Mouse (Mus musculus): ENCODE measurements at regions not wholly inside any gene's neighbourhood (a gene's known extent, or its start where the extent isn't known, plus 50 kb on each side); places are given as distances from the start of the nearest gene placed in this dataset.
"Not testable (repeated sequence)": the region's sequence is repeated elsewhere in the genome, so short reads cannot be mapped to it uniquely, and the experiment has no call there.

DNA sequence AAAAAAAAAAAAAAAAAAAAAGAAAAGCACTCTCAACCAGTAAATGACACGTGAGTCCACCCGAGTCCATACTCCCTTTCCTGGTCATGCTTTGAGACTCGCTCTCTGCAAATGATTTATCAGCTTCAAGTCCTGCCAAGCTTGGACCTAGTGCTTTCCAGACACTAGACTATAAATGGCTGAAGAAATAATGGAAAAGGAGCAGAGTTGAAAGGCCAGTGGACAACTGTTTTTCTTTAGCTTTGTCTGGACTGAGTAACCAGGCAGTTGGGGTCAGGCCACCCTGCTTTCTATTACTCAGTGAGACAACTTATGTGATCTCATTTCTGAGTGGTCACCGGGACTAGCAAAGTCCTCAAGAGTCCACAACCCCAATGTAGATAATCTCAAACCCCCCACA is 112.9 kb downstream of the Kcns3 start:
- in situ Hi-C loops (cut with MboI, MseI): no loop called here

DNA sequence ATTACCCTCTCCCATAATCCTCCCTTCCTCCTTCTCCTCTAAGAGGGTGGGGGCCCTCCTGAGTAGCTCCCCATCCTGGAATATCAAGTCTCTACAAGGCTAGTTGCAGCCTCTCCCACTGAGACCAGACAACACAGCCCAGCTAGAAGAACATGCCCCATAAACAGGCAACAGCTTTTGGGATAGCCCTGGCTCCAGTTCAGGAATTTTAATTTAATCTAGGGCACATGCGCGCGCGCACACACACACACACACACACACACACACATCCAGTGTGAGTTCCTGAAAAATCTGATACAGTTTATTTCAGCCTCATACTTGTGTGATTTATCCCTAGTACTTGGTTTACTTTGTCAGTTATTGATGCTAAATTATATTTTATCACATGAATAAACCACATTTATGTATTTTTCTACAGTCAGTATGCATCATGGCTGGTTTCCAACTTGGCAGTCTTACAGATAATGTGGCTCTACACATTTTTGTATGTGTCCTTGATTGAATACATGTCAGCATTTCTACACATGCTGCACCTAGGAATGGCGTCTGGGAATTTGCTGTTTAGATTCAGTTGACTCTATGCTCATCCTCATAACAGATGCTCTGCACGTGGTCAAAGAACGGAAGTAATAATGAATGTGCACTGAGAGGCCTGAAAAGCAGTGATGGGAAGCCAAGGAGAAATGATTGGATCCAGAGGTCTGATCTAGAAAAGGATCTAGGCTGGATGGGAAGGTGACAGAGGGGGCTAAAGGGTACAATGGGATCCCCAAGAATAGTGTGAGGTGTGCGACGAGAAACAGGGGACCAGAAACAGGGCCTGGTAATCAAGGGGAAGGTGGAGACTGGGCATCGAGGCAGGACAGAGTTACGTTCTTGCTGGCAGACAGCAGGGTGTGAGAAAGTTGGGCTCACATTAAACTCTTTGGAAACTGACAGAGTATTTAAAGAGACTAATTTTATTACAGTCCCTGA is 130.0 kb downstream of the Kcns3 start:
- in situ Hi-C loops (cut with MboI, MseI): no loop called here

DNA sequence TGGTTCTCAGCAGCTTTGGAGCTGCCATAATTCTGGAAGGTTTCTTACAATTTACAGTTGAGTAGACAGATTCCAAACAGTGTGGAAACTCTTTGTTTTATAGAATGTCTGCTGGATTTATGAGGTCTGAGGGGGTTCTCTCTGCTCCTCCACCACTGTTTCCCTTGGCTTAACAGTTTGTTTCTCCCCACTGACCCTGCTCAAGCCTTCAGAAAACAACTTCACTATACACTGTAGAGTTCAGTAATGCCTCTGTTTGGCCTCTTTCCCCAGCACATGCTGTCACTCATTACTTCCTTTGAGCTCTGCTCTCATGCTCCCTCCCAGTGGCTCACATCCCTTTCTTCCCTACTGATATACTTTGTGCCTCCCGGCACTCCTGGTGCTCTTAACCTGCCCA is 139.7 kb downstream of the Kcns3 start:
- in situ Hi-C loops (cut with MboI, MseI): no loop called here

DNA sequence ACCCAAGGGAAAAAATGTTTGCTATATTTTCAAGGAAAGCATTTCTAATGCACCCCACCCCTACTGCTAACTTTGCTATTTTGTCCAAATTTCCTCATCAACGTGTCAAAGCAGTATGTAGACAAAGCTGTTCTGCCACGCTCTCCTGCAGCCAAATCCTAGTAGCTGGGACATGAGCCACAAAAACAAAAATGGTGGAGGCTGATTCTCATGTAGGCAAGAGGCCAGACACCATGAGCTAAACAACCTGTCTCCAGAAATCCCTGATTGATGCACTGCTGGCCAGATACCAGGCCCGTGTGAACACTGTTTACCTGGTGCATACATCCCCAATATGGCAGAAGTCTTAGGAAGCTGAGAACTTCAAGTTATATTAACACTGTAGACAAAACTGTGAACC is 166.6 kb downstream of the Kcns3 start:
- in situ Hi-C loops (cut with MboI, MseI): no loop called here

DNA sequence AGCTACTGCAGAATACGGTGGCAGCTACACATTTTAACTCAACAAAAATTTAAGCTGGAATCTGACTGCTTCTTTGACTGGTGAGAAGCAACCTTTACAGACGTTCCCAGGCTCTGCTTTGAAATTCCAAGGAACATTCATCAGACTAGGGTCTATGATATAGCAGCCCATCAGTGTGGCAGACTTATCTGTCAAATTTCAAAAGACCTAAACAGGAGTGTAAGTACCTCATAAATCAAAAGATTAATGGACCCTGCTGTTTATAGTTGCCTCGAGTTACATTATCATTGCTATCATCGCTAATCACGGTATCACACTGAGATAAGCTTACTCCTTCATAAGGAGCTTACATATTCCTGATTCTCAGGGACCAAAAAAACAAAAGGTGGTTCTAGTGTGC is 201.7 kb downstream of the Kcns3 start:
- in situ Hi-C loops (cut with MboI, MseI): no loop called here

DNA sequence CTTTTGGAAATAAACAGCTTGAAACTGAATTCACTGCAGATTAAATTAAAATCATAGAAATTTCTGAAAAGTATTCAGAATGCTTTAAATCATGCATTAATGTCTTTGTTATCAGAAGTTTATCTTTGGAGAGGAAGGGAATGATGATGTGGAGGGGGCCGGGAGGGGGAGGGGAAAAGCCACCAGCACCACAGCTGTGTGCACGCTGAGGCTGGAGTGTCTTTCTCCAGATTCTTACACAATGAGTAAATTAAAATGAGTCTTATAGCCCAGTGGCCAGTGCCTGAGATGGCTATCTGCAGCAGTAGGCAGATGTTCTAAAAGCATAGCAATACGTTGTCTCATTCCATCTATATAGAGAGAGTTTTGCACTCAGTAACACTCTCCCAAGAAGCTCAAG is 209.8 kb downstream of the Kcns3 start:
- in situ Hi-C loops (cut with MboI, MseI): no loop called here

DNA sequence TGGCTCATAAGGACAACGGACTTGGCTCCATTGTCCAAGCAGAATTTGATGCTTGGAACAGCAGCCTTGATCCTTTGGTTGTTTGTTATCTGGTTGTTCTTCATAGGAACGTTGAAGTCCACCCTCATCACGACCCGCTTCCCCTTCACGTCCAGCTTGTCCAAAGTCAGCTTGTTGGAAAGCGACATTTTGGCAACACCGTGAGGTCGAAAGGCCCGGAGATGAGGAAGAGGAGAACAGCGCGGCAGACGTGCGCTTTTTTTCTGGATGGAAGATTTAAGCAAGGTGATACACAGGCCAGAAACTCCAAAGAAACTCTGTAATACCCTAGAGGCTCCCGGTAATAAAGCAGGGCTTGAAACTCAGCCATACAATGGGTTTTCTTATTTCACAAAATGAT is 250.8 kb downstream of the Kcns3 start:
- in situ Hi-C loops (cut with MboI, MseI): not testable (repeated sequence)

DNA sequence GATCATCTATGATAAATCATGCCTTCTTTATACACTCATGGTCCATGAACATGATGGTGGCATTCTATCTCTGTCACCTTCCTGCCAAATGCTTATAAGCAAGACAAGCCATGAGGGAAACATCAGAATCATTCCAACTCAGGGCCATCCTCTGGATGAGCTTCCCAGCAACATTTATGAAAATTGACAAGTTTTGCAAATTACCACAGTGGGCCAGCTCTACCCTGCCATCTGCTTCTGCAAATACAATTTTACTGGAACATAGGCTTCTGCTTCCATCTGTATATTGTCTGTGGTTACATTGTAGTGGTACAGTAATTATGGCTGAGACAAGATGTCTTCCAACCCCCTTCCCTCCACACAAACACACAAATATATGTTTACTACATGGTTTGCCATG is 272.1 kb downstream of the Kcns3 start:
- in situ Hi-C loops (cut with MboI, MseI): no loop called here

DNA sequence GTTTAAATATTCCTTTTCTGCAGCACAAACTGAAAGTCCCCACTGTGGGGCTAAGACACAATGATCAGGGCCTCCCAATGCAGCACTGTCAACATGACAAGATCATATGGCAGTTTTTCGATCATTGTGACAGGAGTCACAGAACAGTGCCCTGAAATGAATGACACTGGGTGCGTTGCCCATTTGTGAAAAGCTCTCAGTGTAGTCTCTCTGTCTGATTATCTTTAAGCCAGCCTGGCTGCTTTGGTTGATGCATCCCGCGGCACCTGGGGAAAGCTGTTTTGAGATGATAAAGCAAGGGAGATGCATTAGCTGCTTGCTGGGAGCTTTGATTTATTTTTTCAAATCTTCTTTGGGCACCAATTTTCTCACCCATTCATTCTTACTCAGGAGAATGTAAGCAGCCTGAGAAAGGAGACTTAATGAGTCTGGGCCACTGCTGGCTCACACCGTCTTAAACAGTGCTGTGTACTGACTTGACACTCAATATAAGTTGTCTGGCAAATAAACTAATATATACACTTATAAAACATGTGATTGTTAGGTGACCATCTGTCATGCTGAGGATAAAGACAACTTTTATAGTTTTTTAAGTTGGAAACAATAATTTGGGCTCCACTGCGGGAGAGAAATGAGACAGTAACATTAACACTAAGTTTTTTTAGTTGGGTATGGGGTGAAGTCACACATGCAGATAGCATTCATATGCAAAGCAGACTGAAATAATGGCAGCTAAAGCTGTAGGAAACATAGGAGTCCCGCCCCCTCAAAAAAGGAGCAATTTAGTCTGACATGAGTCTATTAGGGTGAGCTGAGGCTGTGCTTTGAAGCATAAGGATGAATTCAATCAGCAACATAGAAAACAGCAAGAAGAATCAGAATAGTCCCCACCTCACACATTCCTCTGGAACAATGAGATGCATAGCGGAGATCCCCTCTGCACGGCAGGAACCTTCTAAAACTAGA is 276.0 kb downstream of the Kcns3 start:
- in situ Hi-C loops (cut with MboI, MseI): no loop called here

DNA sequence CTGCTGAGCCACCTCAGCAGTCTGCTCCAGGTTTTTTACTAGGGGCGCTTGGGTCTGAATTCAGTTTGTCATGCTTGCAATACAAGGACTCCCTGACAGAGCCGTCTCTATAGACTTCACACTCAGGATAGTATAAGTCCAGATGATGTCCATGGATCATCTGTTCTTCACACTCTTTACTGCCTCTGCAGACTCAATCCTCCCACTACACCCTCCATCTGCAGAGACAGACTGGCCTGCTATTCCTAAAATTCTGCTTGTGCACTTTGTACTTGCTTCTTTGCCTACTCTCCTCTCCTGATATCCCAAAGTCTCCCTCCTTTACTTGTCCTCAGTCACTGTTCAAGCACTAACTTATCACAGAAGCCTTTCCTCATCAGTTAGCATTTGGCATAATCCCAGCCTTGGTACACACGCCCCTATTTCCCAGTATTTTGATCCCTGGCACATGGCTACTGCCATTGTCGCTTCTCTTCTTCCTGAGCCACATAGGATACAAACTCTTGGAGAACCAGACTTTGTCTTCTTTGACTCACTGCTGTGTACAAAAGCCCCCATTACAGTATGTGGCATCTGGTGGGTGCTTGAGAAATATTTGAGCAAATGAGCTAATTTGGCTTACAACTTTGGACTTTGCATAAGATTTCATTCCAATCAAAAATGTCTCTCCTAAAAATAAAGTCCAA is 277.0 kb downstream of the Kcns3 start:
- in situ Hi-C loops (cut with MboI, MseI): no loop called here

DNA sequence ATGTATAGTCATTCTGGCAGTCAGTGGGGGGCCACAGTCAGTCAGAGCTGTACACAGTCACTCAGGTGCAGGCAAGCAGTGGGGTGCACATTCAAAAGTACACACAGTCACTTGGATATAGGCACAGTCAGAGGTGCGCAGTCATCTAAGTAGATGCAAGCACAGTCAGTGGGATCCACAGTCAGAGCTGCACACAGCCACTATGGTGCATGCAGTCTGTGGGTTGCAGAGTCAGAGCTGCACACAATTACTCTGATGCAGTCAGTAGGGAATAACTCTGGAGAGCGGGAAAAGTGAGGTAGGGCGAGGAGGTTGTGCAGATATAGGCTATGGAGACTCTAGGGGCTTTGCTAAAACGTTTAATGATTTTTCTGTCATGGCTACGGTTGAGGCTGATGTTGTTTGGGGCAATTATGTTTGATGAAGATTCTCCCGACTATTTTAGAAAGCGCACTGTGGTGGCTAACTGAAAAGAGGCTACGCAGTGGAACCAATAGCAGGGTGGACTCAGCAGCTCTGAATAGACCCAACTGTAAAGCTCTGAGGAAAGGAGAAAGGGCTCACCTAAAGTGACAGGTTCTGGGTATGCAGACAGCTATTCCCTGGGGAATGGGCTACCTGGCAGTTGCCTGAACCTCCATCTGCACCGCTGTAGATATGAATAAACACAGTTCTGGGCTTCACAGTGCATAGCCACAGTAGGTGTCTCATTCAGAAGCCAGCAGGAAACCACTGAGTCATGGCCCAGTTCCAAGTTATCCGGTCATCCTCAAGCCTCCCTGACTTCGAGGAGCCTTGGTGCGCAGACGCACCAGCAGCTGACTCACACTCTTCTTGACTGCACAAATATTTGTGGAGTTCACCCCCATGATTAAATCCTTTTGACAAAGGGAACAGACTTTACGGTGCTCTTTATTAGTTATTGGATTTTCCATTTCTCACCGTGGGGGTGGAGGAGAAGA is 282.9 kb downstream of the Kcns3 start:
- in situ Hi-C loops (cut with MboI, MseI): loop anchor here (10.0 kb wide), 1 partner anchor 767 kb away; no protein-coding TSS in a partner anchor

DNA sequence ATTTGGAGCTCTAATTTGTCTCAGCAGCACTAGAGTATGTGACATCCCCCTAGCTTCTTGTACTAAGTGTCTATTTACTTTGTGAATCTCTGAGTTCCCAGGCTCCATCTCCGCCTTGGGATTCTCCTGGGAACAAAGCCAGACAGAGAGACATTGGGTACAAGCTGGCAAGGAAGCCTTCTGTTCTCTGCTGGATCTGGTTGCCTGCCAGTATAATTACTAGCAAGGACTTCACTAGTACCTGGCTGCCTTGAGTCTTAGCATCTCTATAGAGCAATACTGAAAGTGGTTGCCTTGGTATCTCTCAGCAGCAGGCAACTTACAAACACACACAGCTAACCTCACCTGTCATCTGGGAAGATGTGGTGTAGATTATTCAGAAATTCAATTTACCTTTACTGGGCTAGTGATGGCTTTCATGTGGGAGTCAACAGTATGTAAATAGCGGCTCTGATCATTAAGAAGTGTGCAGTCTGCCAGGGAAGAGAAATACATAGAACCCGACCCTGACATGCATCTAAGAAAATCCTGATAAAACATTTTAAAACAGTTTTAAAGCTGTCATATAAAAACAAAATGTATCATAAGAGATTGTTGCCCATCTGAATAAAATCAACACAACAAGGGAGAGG is 283.8 kb downstream of the Kcns3 start:
- in situ Hi-C loops (cut with MboI, MseI): loop anchor here (10.0 kb wide), 1 partner anchor 768 kb away; no protein-coding TSS in a partner anchor

DNA sequence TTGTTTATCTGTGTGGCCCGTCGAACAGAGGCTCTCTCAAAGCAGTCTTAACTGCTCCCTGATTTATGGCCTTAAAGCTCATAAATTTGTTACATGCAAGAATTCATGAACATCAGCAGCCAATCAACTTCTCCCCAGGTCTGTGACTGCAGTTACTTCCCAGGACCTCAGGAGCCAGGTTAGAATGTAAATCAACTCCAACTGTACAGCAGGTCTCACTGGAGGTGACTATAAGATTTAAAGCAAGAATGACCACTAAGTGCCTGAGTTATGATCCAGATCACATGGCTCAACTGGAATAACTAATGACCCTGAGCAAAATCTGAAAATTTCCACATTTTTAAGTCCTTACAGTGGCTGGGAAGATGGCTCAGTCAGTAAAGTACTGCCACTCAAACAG is 285.6 kb downstream of the Kcns3 start:
- in situ Hi-C loops (cut with MboI, MseI): loop anchor here (10.0 kb wide), 1 partner anchor 770 kb away; no protein-coding TSS in a partner anchor

DNA sequence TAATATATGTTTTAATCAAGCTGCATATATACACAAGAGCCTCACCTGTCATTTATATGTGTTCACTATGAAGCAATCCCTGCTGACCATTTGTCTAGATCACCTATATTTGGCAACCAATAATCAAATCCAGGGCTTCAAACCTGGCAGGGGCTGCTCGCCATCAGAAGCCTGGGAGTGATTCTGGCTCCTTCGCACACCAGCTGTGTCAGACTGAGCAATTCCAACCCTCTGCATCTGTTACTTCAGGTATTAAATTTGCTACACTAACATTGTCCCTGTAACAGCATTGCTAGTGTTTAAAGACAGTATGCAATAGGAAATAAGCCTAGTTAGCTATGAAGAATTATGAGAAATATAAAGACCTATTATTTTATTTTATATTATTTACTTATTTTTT is 330.5 kb downstream of the Kcns3 start:
- in situ Hi-C loops (cut with MboI, MseI): no loop called here

DNA sequence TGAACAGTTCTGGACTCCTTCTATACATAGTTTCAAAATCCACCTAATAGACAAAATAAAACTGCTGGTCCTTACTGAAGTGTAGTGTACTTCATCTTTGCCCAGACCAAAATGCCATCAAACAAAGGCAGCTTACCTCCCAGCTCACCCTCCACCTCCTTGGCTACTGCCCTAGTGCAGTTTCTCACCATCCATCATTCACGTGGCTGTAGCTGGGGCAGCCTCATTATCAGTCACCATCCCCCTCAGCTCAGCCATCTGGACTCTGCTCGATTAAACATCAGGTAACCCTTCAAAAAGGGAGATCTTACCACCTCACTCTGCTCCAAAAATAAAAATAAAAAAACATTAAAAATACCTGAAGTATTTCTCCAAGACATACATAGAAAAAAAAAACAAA is 332.8 kb downstream of the Kcns3 start:
- in situ Hi-C loops (cut with MboI, MseI): no loop called here

DNA sequence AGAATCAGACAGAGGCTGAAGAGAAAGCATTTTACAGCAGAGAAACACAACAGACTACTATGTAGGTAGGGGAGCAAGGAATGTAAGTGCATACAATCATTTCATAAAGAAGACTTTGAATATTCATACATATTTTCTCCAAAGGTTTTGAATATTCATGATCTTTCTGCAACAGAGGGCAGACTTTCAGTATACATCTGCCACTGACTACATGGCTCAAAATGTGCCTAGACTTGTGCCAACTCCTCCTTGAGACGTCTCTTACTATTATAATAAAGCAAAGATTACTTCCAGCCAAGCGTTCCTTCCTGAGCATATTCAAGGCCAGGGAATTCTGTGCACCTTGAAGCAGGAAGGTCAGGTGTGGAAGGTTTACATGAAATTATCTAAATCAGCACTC is 333.3 kb downstream of the Kcns3 start:
- in situ Hi-C loops (cut with MboI, MseI): no loop called here

DNA sequence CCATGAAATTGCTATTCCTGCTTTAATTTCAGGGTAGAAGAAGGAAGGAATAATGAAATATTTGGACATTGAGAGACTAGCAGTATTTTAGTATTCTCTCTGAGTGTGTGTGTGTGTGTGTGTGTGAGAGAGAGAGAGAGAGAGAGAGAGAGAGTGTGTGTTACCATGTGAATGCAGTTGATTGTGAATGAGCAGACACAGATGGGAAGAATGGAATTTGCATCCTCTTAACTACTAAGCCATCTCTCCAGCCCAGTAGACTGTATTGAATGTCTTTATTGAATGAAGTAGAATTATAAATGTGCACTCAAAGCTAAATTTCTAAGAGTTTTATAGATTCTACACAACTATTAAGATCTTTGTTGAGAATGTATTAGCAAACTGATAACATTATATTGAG is 340.3 kb downstream of the Kcns3 start:
- in situ Hi-C loops (cut with MboI, MseI): no loop called here

DNA sequence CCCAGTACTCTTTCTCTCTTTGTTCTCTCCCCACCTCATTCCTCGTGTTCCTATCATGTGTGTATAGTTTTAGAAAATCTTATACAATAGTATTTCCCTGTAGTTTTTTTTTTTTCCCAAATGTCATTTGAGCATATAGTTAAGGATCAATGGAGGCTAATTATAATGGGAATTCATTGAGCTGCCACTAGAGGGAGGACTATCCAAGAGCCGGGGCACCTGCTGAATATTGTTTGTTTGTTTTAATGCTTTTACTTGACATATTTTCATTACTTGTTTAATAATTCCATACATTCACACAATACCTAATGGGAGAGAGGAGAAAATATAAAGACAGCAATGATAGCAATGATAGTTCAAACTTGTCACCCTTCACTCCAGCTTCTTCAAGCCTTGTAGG is 346.4 kb downstream of the Kcns3 start:
- in situ Hi-C loops (cut with MboI, MseI): no loop called here
